Mouse (Mus musculus): ENCODE data around the gene Gm11937. TPM values are rescaled to one million over a fixed set of nuclear protein-coding genes. Genes with fewer than 3 reads are reported as not detected.

Gm11937 gene
- total RNA-seq, 2 experiments from 2014 or later, result not detected

GRCm38 (mm10) chr11:99583245-99583704 is 26.7 kb downstream of the Gm11937 start, which contains the start of gene Krtap1-4:
TSS of gene Krtap1-4 (minus strand) at chr11:99583654.
- intact Hi-C loops (cut with DNase I), result no loop called here
- DNase-seq, result no peak

DNA sequence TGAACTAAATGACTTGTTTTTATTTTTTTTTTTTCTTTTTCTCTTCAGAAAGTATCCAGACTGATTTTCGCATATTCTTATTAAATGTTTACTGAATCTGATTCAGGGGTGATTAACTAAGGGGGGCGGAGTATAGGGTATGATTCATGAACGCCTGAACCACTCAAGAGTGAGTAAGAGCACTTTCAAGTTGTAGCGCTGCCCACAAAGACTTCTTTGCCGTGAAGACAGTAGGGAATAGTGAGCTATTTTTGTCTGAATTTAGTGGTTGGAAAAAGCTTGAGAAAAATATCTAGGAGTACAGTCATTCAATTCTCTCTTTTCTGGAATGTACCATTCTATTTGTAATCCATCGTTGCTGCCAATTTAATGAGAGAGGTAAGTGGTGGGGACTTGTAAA is 28.4 kb downstream of the Gm11937 start:
- no peak for DNase-seq
- intact Hi-C loops (cut with DNase I), result no loop called here

- DNase-seq, result no peak
- intact Hi-C loops (cut with DNase I), result no loop called here
Observed at GRCm38 (mm10) chr11:99581051-99581450, 28.9 kb downstream of the Gm11937 start.

GRCm38 (mm10) chr11:99580636-99581035 is 29.4 kb downstream of the Gm11937 start, which contains the start of gene Krtap1-5:
TSS of gene Krtap1-5 (minus strand) at chr11:99581016.
- DNase-seq, result no peak
- intact Hi-C loops (cut with DNase I), result no loop called here

DNA sequence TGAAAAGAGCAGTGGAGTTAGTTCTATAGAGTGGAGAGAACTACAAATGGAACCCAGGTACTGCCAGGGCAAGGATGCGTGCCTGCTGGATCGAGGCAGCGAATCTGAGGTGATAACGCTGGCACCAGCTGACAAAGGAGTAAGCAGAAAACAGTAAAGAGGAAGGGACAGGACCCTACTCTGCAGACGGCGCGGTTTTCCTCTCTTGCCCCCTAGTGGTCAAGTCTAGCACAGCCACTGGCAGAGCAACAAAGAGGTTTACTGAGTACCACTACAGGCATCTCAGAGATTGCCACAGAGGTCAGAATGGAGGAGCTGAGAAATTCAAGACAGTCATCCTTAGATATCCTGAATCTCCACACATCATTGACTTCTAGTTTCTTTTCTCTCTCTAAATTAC is 35.9 kb downstream of the Gm11937 start:
- intact Hi-C loops (cut with DNase I), result loop anchor here (2.0 kb wide), 2 partner anchors 109 to 195 kb away; no protein-coding TSS in a partner anchor

GRCm38 (mm10) chr11:99573164-99573563 is 36.8 kb downstream of the Gm11937 start:
- DNase-seq, result no peak
- intact Hi-C loops (cut with DNase I), result no loop called here

More for the DNA sequence above, 35.9 kb downstream of the Gm11937 start:
- DNase-seq, result peak; percentile 44 to 66

- no peak for DNase-seq
- intact Hi-C loops (cut with DNase I), result no loop called here
Observed at GRCm38 (mm10) chr11:99566530-99566929, 43.5 kb downstream of the Gm11937 start, which contains the start of gene Krtap3-1. TSS of gene Krtap3-1 (minus strand) at chr11:99566630.

GRCm38 (mm10) chr11:99562580-99562979 is 47.4 kb downstream of the Gm11937 start:
- intact Hi-C loops (cut with DNase I), result no loop called here
- no peak for DNase-seq

Other genes starting within 250 kb of the Gm11937 start
- gene Krt28, start 235.3 kb downstream of the Gm11937 start, total RNA-seq (2021), result not detected
- 1 to 10 TPM; 3.4 to 3.7 TPM for gene Krt10, start 220.8 kb downstream of the Gm11937 start, total RNA-seq (2021)
- not detected for gene Krt12, start 187.9 kb downstream of the Gm11937 start, total RNA-seq (2021)
- not detected for gene Krt20, start 172.0 kb downstream of the Gm11937 start, total RNA-seq (2021)
- not detected for gene Krt23, start 117.1 kb downstream of the Gm11937 start, total RNA-seq (2021)
- not detected for gene Krt39, start 88.9 kb downstream of the Gm11937 start, total RNA-seq (2021)
- not detected for gene Krt40, start 67.0 kb downstream of the Gm11937 start, total RNA-seq (2021)
- gene Krtap3-3, start 59.3 kb downstream of the Gm11937 start, total RNA-seq (2021), result not detected
- not detected for gene Krtap3-2, start 53.3 kb downstream of the Gm11937 start, total RNA-seq (2021)
- not detected for gene Gm11939, start 50.7 kb downstream of the Gm11937 start, total RNA-seq (2021)
- not detected for gene Krtap3-1, start 43.6 kb downstream of the Gm11937 start, total RNA-seq (2021)
- not detected for gene Krtap1-5, start 29.2 kb downstream of the Gm11937 start, total RNA-seq (2021)
- gene Krtap1-4, start 26.5 kb downstream of the Gm11937 start, total RNA-seq (2021), result not detected
- gene Krtap1-3, start 18.9 kb downstream of the Gm11937 start, total RNA-seq (2021), result not detected
- gene Krtap9-3, start 12.1 kb downstream of the Gm11937 start, total RNA-seq (2021), result not detected
- not detected for gene Gm11938, start 6.9 kb downstream of the Gm11937 start, total RNA-seq (2021)
- not detected for gene Krtap2-4, start 4.7 kb upstream of the Gm11937 start, total RNA-seq (2021)
- not detected for gene Gm11562, start 10.2 kb upstream of the Gm11937 start, total RNA-seq (2021)
- not detected for gene Krtap4-1, start 18.0 kb upstream of the Gm11937 start, total RNA-seq (2021)
- gene Krtap4-2, start 24.9 kb upstream of the Gm11937 start, total RNA-seq (2021), result not detected
- gene Krtap4-7, start 33.9 kb upstream of the Gm11937 start, total RNA-seq (2021), result not detected
- gene Gm11555, start 40.0 kb upstream of the Gm11937 start, total RNA-seq (2021), result not detected
- not detected for gene Gm11563, start 48.8 kb upstream of the Gm11937 start, total RNA-seq (2021)
- gene Krtap4-6, start 55.8 kb upstream of the Gm11937 start, total RNA-seq (2021), result not detected
- gene Gm14190, start 80.6 kb upstream of the Gm11937 start, total RNA-seq (2021), result not detected
- not detected for gene Gm14180, start 124.1 kb upstream of the Gm11937 start, total RNA-seq (2021)
- gene Gm11595, start 162.7 kb upstream of the Gm11937 start, total RNA-seq (2021), result not detected
- not detected for gene Krtap4-8, start 170.5 kb upstream of the Gm11937 start, total RNA-seq (2021)
- not detected for gene Krtap4-9, start 175.0 kb upstream of the Gm11937 start, total RNA-seq (2021)
- not detected for gene Gm11596, start 183.3 kb upstream of the Gm11937 start, total RNA-seq (2021)
- not detected for gene Gm11569, start 188.7 kb upstream of the Gm11937 start, total RNA-seq (2021)
- not detected for gene Gm11554, start 194.3 kb upstream of the Gm11937 start, total RNA-seq (2021)
- gene Krtap4-13, start 199.7 kb upstream of the Gm11937 start, total RNA-seq (2021), result not detected
- gene Gm11564, start 205.5 kb upstream of the Gm11937 start, total RNA-seq (2021), result not detected
- gene 2300003K06Rik, start 227.9 kb upstream of the Gm11937 start, total RNA-seq (2021), result not detected
- not detected for gene Krtap4-16, start 241.4 kb upstream of the Gm11937 start, total RNA-seq (2021)
- gene Gm11568, start 247.7 kb upstream of the Gm11937 start, total RNA-seq (2021), result not detected

Data from heart, postnatal 36 days (tissue).